Mouse (Mus musculus): ENCODE measurements around the gene Chst15.

The Chst15 gene

GRCm38 (mm10) chr7:132333078-132333477 lies 16.1 kb upstream of the Chst15 start:
- DNase-seq: no peak

DNA sequence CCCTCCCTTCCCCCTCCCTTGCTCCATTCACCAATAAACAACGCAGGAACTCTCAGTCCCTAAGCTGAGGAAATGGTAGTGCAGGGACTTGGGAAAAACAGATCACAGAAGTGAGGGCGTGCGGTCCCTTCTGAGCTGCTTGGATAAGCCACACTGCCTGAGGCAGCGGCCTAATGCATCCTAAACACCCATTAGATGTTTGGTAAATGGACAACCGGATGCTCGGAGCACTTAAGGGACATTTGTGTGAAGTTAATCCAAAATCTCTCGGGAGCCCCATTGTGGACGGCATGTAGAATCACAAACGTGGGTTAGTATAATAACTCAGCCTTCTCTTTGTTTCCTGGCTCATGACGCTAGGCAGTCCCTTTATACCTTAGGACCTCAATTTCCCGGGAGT lies 15.1 kb upstream of the Chst15 start:
- DNase-seq: no peak

- no peak for DNase-seq
Observed at GRCm38 (mm10) chr7:132330179-132330578, 13.2 kb upstream of the Chst15 start.

DNA sequence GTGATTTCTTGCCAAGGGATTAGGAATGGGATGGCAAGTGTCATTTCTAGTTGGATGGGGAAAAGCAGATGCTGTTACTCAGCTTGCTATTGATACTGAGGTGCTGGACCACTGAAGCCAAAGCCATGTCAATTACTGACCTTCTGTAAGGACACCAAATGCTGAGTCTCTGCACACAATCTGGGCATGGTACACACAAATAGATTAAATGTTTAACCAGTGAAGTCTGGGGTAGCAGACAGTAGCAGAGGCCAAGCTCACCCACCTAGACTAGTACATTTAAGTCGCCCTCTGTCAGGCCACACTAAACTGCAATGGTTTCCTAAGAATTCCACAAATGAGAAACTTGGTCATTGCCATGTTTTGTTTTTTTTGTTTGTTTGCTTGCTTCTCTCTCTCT lies 11.6 kb upstream of the Chst15 start:
- no peak for DNase-seq

DNA sequence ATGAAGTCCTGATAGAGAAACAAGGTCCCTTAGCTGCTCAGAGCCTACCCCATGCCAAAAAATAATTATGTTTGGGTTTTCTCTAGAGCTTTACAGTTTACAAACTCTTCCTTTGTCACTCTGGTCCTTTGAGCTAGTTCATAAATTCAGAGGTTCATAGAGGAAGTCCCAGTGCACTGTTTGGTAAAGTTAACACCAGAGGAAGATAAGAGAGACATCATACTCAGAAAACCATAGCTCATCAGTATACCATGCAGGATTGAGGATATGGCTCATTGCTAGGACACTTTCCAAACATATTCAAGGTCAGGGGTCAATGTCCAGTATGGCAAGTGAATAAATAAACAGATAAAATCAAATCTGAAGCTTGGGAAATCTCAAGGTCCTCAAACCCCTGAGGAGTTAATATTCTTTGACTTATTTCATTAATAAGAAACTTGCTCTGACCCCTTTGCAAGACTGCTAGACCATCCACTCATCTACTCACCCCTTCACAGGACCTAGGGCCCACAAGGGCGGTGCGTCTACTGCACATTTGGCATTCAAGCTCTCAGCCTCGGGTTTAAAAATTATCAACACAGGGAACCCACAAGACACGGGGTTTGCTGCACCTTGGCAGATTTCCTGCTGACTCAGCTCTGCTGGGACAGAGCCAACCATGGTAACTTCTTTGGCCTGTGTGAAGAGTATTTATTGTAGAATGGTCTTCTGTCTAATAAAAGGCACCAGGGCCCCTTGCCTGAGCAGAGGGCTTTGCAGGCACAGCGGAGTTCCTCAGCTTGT lies 8.7 kb upstream of the Chst15 start:
- peak; percentile 59 for DNase-seq

DNA sequence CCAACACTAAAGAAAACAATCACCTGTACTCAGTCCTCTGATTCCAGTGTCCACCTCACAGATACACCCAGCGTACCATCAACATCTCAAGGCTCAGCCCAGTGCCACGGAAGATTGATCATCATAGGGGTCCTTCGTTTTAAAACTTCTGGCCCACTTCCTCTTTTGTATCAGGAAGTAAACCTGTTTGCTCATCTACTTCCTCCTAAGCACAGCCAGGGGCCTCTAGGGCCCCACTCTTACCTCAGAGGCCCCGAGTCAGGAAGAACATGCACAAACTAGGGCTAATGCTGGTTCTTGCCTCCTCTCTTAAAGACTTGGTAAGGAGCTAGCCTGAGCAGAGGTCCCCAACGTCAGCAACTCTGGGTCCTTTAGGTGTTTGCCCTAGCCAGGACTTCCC lies 6.4 kb upstream of the Chst15 start:
- DNase-seq: no peak

- DNase-seq: no peak
Observed at GRCm38 (mm10) chr7:132321392-132321958, 4.4 kb upstream of the Chst15 start.

DNA sequence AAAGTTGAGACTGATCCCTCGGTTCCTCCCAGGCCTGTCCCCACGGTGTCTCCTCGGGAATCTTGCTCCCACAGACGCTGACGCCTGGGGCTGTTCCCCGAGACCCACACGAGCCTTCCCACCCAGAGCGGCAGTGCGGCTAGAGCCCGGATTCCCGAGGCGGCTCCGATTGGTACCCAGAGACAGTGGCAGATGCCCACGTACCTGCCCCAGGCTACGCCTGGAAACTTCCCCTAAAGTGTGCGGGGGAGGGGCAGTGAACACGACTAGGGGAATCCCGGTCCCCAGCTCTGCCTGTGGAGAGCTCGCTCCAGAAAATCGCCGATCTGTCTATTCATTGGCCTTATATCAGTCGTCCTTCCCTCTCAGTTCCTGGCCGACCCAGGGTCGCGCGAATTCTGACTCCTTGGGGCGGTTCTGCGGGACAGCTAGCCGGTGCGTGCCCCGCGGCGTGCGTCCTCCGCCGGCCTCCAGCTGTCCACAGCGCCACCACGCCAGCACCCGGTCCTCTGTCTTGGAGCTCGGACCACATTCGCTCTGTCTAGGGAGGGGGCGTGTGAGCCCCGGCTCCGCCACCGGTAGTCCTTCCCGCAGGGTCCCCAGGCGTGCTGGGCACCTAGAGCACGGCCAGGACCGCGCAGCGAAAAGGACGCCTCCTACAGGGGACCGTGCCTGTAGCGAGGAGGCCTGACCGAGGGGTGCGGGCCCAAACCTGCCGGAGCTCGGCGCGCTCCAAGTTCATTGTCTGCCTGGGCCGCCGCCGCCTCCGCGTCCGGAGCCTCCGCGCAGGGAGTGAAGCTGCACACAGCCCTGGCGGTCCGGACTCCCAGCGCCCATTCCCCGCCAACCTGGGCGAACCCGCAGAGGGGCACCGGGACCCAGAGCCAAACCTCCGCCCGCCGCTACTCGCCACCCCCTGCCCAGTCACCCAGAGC lies 660 bp downstream of the Chst15 start:
- peak; percentile 69 for DNase-seq

DNA sequence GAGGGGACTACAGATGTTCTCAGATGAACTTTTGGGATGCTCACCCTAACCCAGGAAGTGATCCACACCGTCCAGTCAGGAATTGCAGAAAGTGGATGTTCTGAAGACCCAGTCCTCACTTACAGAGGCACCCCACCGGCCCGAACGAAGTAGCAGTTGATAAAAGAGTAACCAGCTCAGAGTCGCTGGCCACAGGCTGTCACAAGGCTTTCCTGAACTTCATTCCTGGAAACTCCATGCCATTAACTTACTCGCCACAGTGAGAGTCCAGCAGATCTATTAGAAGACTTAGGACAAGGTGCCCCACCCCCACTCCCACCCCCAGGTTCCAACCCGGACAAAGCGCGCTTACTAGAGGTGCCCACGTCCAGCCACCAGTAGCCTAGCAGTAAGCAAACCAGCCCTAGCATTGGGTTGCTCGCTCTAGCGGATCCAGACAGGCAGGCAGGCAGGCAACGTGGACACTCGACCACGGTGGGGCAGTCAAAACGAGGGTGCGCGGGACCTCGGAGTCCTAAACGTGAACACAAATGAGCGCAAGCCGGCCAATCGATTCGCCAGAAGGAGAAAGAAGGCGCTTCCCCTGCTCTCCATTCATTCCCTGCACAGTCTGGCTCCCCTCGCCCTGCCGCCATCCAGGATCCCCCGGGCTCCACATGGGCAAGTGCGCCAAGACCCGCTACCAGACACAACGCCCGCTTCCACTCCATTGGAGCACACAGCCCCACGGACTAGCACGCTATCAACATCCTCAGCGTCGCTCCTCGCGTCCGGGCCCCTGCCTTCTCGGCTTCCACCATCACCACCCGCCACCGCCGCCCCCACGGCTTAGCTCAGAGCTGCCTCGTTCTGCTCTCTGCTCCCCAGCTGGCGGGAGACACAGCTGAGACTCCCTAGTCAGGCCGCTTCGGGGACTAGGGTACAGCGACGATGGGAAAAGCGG lies 1.6 kb downstream of the Chst15 start:
- peak; percentile 82 for DNase-seq

- peak; percentile 70 for DNase-seq
Observed at GRCm38 (mm10) chr7:132312396-132312795, 4.6 kb downstream of the Chst15 start.

DNA sequence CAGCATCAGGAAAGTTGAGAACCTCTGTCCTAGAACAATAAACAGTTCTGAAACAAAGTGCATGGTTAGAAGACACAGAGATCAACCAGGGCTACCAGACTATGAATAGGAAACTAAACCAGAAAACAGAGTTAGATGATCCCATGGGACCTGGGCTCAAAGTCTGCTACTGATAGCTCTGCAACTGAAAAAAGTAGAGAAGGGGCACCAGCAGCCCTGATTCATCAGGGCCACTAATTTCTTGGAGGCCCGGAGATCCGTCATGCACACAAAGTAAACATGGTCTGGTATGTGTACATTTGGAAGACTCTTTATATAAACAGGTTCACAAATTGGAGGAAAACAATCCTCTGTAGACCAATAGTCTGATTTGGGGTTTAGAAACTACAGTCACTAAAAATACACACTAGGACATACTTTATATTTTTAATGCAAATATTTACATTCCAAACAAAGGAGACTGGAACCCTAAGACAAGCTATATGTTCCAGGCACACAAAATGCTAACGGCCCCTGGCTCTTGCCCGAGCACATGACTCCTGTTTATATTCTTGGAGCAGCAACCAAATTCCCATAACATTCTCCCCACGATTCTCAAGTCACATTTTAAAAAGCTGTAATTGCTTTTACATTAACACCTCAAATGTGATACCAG lies 8.4 kb downstream of the Chst15 start:
- no peak for DNase-seq

DNA sequence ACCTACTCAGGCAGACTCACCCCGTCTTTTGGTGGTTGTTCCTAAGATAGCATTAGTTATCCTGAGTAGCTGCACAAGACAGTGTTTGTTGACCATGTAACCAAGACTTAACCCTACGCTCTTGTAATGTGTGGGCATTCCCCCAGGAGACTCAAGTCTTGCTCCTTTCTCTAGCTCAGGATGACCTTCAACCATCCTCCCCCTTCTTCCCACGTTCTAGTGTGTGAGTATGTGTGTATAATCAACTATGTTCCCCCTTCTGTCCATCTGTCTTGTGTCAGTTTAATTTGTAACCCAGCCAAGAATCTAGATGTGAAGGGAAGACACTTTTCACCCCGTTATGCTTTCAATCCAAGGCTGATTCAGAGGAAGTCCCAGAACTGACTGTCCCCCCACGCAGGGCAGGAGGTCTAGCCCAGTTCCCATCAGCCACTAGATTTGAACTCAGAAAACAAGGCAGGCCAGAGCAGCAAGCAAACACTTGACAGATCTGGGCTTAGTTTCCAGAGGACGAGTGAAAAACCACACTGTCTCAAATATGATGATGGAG lies 9.2 kb downstream of the Chst15 start:
- no peak for DNase-seq

GRCm38 (mm10) chr7:132306671-132307412 lies 10.2 kb downstream of the Chst15 start:
- no peak for DNase-seq

GRCm38 (mm10) chr7:132305492-132306375 lies 11.3 kb downstream of the Chst15 start:
- no peak for DNase-seq

DNA sequence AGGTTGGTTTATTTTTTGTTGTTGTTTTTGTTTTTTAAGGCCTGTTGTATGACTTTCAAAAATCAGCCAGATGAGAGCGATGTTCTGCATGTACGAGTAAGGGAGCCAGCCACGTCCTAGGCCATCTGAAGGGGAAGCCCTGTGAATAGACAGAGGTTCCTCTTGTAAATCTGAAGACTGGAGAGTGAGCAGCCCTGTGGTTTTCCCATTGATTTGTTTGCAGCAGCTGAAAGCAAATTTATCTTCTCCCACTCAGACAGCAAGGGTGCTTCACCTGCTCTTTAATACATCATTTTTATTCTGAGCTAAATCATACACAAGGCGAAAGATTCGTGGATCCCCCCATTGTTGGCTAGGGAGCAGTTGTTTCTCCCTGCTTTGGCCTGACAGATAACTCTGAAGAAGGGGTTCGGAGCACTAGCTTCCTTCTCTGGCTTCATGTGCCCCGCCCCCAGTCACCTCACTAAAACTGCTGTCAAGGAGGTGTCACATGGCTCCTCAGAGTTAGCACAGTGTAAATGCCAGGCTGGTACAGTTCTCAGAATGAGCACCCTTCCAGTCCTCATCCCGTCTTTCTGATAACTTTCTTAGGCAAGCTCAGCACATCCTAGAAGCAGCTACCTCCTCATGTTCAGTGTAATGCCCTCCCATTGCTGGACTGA lies 12.5 kb downstream of the Chst15 start:
- no peak for DNase-seq

- DNase-seq: no peak
Observed at GRCm38 (mm10) chr7:132303988-132304387, 13.0 kb downstream of the Chst15 start.

DNA sequence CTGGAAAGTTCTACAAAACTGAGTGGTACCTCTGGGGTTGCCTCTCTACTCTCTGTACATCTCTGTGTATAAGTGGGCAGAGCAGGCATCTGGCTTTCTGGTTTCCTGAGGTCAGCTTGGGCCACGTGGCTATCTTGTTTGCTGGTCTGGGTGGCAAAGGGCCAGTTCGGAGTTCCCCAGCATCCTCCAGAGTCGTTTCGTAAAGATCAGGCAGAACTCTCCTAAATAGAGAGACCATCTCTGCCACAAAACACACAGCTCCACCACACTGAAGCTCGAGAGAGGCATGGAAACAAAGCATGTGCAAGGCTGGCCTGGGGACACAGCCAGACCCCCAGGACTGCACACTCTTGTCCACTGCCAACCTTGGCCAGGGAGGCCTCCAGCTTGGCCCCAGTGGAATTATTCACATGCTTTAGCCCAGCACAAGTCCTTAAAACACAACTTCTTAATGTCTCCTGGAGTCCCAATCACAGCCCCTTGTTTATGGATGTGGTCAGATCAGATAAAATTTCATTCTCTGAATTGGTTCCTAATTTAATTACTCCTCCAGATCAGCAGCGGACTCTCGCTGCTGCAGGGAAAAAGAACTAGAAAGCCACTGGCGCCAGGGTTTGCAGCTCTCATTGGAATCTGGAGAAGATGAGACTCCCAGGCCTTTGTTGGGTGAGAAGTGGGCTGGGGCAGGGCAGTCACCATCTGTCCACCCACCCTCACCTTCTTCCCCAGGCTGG lies 14.4 kb downstream of the Chst15 start:
- DNase-seq: no peak

DNA sequence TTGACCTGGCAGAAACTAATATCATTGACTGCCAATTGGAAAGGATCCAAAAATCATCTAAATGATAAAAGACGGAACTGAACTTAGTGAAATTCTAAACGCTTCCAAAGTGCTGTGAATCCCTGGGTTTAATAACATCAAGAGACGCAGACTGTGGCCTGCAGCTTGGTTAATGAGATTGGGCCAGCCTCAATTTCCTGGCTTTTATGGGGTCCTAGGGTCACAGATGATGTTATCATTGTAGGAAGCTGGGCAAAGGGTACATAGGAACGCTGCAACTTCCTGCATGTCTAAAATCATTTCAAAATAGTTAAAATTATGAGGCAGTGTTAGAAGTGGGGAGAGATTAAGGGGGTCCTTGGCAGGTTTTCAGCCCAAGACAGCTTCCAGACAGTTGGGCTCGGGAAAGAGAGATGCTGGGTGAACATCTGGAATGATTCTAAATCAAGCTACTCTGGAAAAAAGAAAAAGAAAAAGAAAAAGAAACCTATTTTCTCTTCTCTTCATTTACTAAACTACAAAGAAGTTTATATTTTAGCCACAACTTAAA lies 17.3 kb downstream of the Chst15 start:
- no peak for DNase-seq
